ENCODE assay signal across 17 mouse cellular contexts in the genomic region with DNA sequence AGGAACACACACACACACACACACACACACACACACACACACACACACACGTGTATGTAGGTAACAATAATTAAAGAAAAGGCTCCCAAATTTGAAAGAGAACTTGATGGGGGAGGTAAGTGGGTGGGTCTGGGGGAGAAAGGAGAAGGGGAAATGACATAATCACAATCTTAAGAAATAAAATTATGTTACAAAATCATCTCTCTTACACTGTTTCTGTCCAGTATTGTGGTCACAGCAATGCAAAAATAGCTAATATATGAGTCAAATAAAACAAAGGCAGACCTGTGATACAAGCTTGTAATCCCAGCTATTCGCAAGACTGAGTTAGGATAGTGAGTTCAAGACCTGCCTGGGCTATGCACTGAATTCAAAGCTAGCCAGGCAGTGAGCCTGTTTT.
"Had no signal": no experiment of that assay in that cellular context is flagged by ENCODE, and none has a peak within 500 bp of the region (broad histone marks: within the 10 kb centered on the region; RNA-seq: fewer than 3 reads in every experiment).

No protein-coding gene starts in this region.

- H3K36me3 ChIP-seq: liver, embryonic 15.5 days; lung, embryonic 15.5 days; midbrain, embryonic 10.5 days; midbrain, embryonic 12.5 days; midbrain, embryonic 15.5 days; neural tube, embryonic 12.5 days; stomach, embryonic 15.5 days had no signal

- H3K27ac ChIP-seq: liver, embryonic 15.5 days; lung, embryonic 15.5 days; midbrain, embryonic 10.5 days; midbrain, embryonic 12.5 days; midbrain, embryonic 15.5 days; neural tube, embryonic 12.5 days; stomach, embryonic 15.5 days; stomach, postnatal 0 days had no signal

- H3K4me1 ChIP-seq: liver, embryonic 15.5 days; neural tube, embryonic 12.5 days; stomach, embryonic 15.5 days had no signal

- H3K9ac ChIP-seq: liver, embryonic 15.5 days; liver, postnatal 0 days; lung, embryonic 15.5 days; midbrain, embryonic 12.5 days; midbrain, embryonic 15.5 days; neural tube, embryonic 12.5 days; stomach, embryonic 15.5 days had no signal

- ATAC-seq: liver, postnatal 0 days; lung, postnatal 0 days; midbrain, embryonic 15.5 days had no signal

- H3K4me3 ChIP-seq: liver, embryonic 15.5 days; lung, embryonic 15.5 days; midbrain, embryonic 10.5 days; midbrain, embryonic 12.5 days; midbrain, embryonic 15.5 days; neural tube, embryonic 12.5 days; stomach, embryonic 15.5 days had no signal

- H3K9me3 ChIP-seq: liver, embryonic 15.5 days; lung, embryonic 15.5 days; midbrain, embryonic 10.5 days; midbrain, embryonic 12.5 days; midbrain, embryonic 15.5 days; neural tube, embryonic 12.5 days; stomach, embryonic 15.5 days had no signal

- H3K27me3 ChIP-seq: liver, embryonic 15.5 days; midbrain, embryonic 12.5 days; midbrain, embryonic 15.5 days; neural tube, embryonic 12.5 days; stomach, embryonic 15.5 days had no signal

- DNase-seq: liver, postnatal 0 days; lung, adult 2 months; lung, postnatal 14 days; lung, postnatal 36 days; right cerebral cortex, postnatal 14 days; thymus, adult 2 months; thymus, postnatal 25 days; thymus, postnatal 4 days had no signal

- H3K4me2 ChIP-seq: liver, embryonic 15.5 days; lung, embryonic 15.5 days; midbrain, embryonic 12.5 days; midbrain, embryonic 15.5 days; neural tube, embryonic 12.5 days; stomach, embryonic 15.5 days had no signal
